ENCODE assay signal across 8 mouse cellular contexts in the genomic region with DNA sequence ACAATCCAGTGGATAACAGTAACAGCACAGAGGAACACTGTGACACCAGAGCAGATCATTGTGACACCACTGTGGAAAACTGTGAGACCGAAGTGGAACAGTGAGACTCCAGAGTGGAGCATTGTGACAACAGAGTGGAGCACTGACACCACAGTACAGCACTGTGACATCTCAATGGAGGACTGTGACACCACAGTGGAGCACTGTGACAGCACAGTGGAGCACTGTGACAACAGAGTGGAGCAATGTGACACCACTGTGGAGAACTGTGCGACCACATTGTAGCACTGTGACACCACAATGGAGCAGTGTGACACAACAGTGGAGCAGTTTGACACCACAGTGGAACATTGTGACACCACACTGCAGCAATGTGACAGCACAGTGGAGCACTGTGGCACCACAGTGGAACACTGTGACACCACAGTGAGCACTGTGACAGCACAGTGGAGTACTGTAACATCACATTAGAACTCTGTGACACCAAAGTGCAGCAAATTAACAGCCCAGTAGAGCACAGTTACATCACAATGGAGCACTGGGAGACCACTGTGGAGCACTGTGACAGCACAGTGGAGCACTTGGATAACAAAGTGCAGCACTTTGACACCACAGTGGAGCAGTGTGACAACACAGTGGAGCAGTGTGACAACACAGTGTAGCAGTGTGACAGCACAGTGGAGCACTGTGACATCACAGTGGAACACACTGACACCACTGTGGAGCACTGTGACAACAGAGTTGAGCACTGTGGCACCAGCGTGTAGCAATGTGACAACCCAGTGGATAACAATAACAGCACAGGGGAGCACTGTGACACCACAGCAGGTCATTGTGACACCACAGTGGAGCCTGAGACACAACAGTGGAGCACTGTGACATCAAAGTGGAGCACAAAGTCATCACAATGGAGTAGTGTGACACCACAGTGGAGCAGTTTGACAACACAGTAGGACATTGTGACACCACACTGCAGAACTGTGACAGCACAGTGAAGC.
DNase-seq lines count a peak whose midpoint lies in the region; ATAC-seq and TF ChIP-seq lines count a peak whose summit lies in the region.

No protein-coding gene starts in this region.

- intact Hi-C loops in heart, postnatal 36 days (cut with DNase I): no loop called here

- no peaks in the 10 kb centered on the region for H3K27me3 ChIP-seq in kidney, adult 2 months (replicated peaks; ENCODE audit: control insufficient read depth, insufficient read depth, low read length)
- no peaks in the 10 kb centered on the region for H3K27me3 ChIP-seq in megakaryocyte, embryonic 14.5 days (replicated peaks)

- no peak overlapping the region for H3K4me3 ChIP-seq in kidney, adult 2 months (ENCODE audit: insufficient read depth, low read depth, low read length)
- peak overlapping the region; percentile 2 for H3K4me3 ChIP-seq in megakaryocyte, embryonic 14.5 days (replicated peaks)

- 74% methylated on average over 3 of the region's 3 CpGs for WGBS in kidney, adult 2 months

- no peaks in the 10 kb centered on the region for H3K4me1 ChIP-seq in kidney, adult 2 months (ENCODE audit: control insufficient read depth, insufficient read depth, low read length)
- H3K4me1 ChIP-seq in megakaryocyte, embryonic 14.5 days: no peaks in the 10 kb centered on the region; the same call in 1 of the 2 replicates

- ATAC-seq in monocyte, adult 5-6 weeks (replicated peaks; ENCODE audit: insufficient number of reproducible peaks, low FRiP score, low TSS enrichment, poor library complexity, severe bottlenecking): no peak; the same call in 1 of the 2 replicates

- no peak overlapping the region for H3K27ac ChIP-seq in kidney, adult 2 months (ENCODE audit: insufficient read depth, low read depth, low read length)

- no peak for TF ChIP-seq CTCF in kidney, adult 2 months (conservative IDR thresholded peaks at IDR 0.05; ENCODE audit: insufficient read depth, insufficient read length, low read depth, low read length)
- no peak for TF ChIP-seq CTCF in brain, embryonic 14.5 days (IDR thresholded peaks at IDR 0.05; ENCODE audit: borderline replicate concordance, extremely low read depth, insufficient read depth, insufficient read length)

- H3K9me3 ChIP-seq in megakaryocyte, embryonic 14.5 days: peaks cover 73% of the 10 kb centered on the region

- peak; percentile 1 for DNase-seq in kidney, adult 18-20 months
- no peak for DNase-seq in kidney, adult 2 months
- DNase-seq in brain, embryonic 14.5 days (ENCODE audit: low read depth): peak; percentile 1
- DNase-seq in heart, postnatal 36 days: peak; percentile 0 to 2
- DNase-seq in left cerebral cortex, adult 8-10 months (ENCODE audit: low spot score in 2 of 2): no peak
- no peak for DNase-seq in layer of hippocampus, postnatal 36 days

- no peaks in the 10 kb centered on the region for H3K36me3 ChIP-seq in kidney, adult 2 months (ENCODE audit: control insufficient read depth, insufficient read depth, low read length)
- H3K36me3 ChIP-seq in megakaryocyte, embryonic 14.5 days (replicated peaks; ENCODE audit: low read length): no peaks in the 10 kb centered on the region

- no peak for TF ChIP-seq POLR2A in kidney, adult 2 months (IDR thresholded peaks at IDR 0.05; ENCODE audit: low read depth, low read length)
- TF ChIP-seq POLR2A in brain, embryonic 14.5 days (IDR thresholded peaks at IDR 0.05; ENCODE audit: borderline replicate concordance, extremely low read depth, insufficient read depth, insufficient read length, poor library complexity, severe bottlenecking): no peak

Comparison
In these comparisons a context has a peak if more than half of its experiments do, and no peak if none do; other contexts are left out.
1. DNase-seq: peak in kidney, adult 18-20 months (single experiment), brain, embryonic 14.5 days (single experiment) and heart, postnatal 36 days (2 of 2); none in kidney, adult 2 months (single experiment), left cerebral cortex, adult 8-10 months (0 of 2) and layer of hippocampus, postnatal 36 days (0 of 2).